Mouse (Mus musculus) liver, embryonic 14.5 days (tissue): ENCODE measurements around the gene Tef.

Source experiments
- CTCF ChIP-seq: IDR thresholded peaks from 2 replicates; pipeline ENCODE4 v1.5.1; 2016; ENCODE audit warnings: antibody characterized with exemption, low read depth, control low read depth
- EP300 ChIP-seq: IDR thresholded peaks from 2 replicates; pipeline ENCODE4 v1.6.1; 2016; ENCODE audit warnings: antibody characterized with exemption, low read depth

- TF ChIP-seq CTCF (no peak), EP300 (no peak)
These were observed 55.5 kb downstream of the Tef start for GRCm38 (mm10) chr15:81857724-81858116.
